Comparison of ENCODE assay signal across 13 mouse cellular contexts in genomic region chr1:162035800-162036460, GRCm38 (mm10). TPM values are rescaled to one million over a fixed set of nuclear protein-coding genes. Genes with fewer than 3 reads are reported as not detected.
DNase-seq lines count a peak whose midpoint lies in the region; ATAC-seq and TF ChIP-seq lines count a peak whose summit lies in the region.
"Had no signal": no experiment of that assay in that cellular context is flagged by ENCODE, and none has a peak within 500 bp of the region (broad histone marks: within the 10 kb centered on the region; RNA-seq: fewer than 3 reads in every experiment).

No protein-coding gene starts in this region.

- no peak for TF ChIP-seq CTCF in gastrocnemius, adult 2 months (IDR thresholded peaks at IDR 0.05)

- DNase-seq in gastrocnemius, adult 2 months = no peak
- DNase-seq in gastrocnemius, postnatal 36 days = no peak
- no peak for DNase-seq in kidney, postnatal 14 days
- DNase-seq in limb, embryonic 11.5 days (ENCODE audit: low spot score) = peak; percentile 59
- DNase-seq in embryo, embryonic 10 days (ENCODE audit: low spot score) = no peak
- DNase-seq: heart, postnatal 10 days had no signal

- no peaks in the 10 kb centered on the region for H3K27me3 ChIP-seq in kidney, embryonic 16.5 days (ENCODE audit: insufficient read depth, low read length)
- no peaks in the 10 kb centered on the region for H3K27me3 ChIP-seq in embryonic facial prominence, embryonic 13.5 days
- no peaks in the 10 kb centered on the region for H3K27me3 ChIP-seq in limb, embryonic 11.5 days (ENCODE audit: control insufficient read depth, insufficient read depth, low read length)
- H3K27me3 ChIP-seq: megakaryocyte, embryonic 14.5 days had no signal

- intact Hi-C loops in gastrocnemius, adult 2 months (cut with DNase I) = no loop called here
- intact Hi-C loops in gastrocnemius, postnatal 36 days (cut with DNase I) = no loop called here

- no peak overlapping the region for H3K4me2 ChIP-seq in kidney, embryonic 16.5 days (replicated peaks; ENCODE audit: low read depth, low read length)
- no peak overlapping the region for H3K4me2 ChIP-seq in embryonic facial prominence, embryonic 13.5 days
- no peak overlapping the region for H3K4me2 ChIP-seq in limb, embryonic 11.5 days (ENCODE audit: low read depth, severe bottlenecking)

- no peak overlapping the region for H3K9ac ChIP-seq in kidney, embryonic 16.5 days (replicated peaks; ENCODE audit: low read length)
- H3K9ac ChIP-seq in embryonic facial prominence, embryonic 13.5 days = no peak overlapping the region
- peak overlapping the region; percentile 23; the same call in 1 of the 2 replicates for H3K9ac ChIP-seq in limb, embryonic 11.5 days (ENCODE audit: low read length)

- H3K9me3 ChIP-seq in kidney, embryonic 16.5 days (ENCODE audit: low read length) = no peaks in the 10 kb centered on the region
- H3K9me3 ChIP-seq in embryonic facial prominence, embryonic 13.5 days = no peaks in the 10 kb centered on the region
- no peaks in the 10 kb centered on the region; the same call in 1 of the 2 replicates for H3K9me3 ChIP-seq in limb, embryonic 11.5 days (ENCODE audit: control insufficient read depth, low read length)

- no peak for ATAC-seq in kidney, embryonic 16.5 days (ENCODE audit: low FRiP score, low TSS enrichment)
- no peak for ATAC-seq in embryonic facial prominence, embryonic 13.5 days (ENCODE audit: insufficient number of reproducible peaks, insufficient read depth, low FRiP score, low TSS enrichment, low read depth)
- peak; percentile 60 for ATAC-seq in limb, embryonic 11.5 days (ENCODE audit: insufficient number of reproducible peaks, low FRiP score, low TSS enrichment, low read depth)
- no peak for ATAC-seq in granulocyte monocyte progenitor cell, adult 5-6 weeks (replicated peaks; ENCODE audit: poor library complexity, severe bottlenecking)

- H3K4me1 ChIP-seq in kidney, embryonic 16.5 days (ENCODE audit: insufficient read depth, low read length) = peaks cover 30% of the 10 kb centered on the region
- H3K4me1 ChIP-seq in embryonic facial prominence, embryonic 13.5 days = peaks cover 47% of the 10 kb centered on the region
- H3K4me1 ChIP-seq in limb, embryonic 11.5 days (ENCODE audit: control insufficient read depth, insufficient read depth, low read length) = peaks cover 36% of the 10 kb centered on the region

- H3K4me3 ChIP-seq in gastrocnemius, adult 2 months = no peak overlapping the region
- H3K4me3 ChIP-seq in kidney, embryonic 16.5 days (ENCODE audit: low read length) = no peak overlapping the region
- H3K4me3 ChIP-seq in embryonic facial prominence, embryonic 13.5 days = no peak overlapping the region
- H3K4me3 ChIP-seq in limb, embryonic 11.5 days (ENCODE audit: low read depth, low read length) = no peak overlapping the region
- H3K4me3 ChIP-seq: megakaryocyte, embryonic 14.5 days; myocyte had no signal

- no peaks in the 10 kb centered on the region for H3K36me3 ChIP-seq in kidney, embryonic 16.5 days (ENCODE audit: insufficient read depth, low read length)
- H3K36me3 ChIP-seq in embryonic facial prominence, embryonic 13.5 days = peaks cover 7% of the 10 kb centered on the region; the same call in 1 of the 2 replicates
- no peaks in the 10 kb centered on the region for H3K36me3 ChIP-seq in limb, embryonic 11.5 days (ENCODE audit: control insufficient read depth, insufficient read depth, low read length)

- H3K27ac ChIP-seq in gastrocnemius, adult 2 months = peak overlapping the region; percentile 6; the same call in 1 of the 2 replicates
- peak overlapping the region; percentile 89 for H3K27ac ChIP-seq in kidney, embryonic 16.5 days (ENCODE audit: low read length)
- peak overlapping the region; percentile 92 for H3K27ac ChIP-seq in embryonic facial prominence, embryonic 13.5 days
- peak overlapping the region; percentile 97 for H3K27ac ChIP-seq in limb, embryonic 11.5 days (replicated peaks; ENCODE audit: low read depth, low read length)

- WGBS in kidney, embryonic 16.5 days = 66% methylated on average over 6 of the region's 6 CpGs
- WGBS in embryonic facial prominence, embryonic 13.5 days = 70% methylated on average over 6 of the region's 6 CpGs
- 46% methylated on average over 6 of the region's 6 CpGs for WGBS in limb, embryonic 11.5 days

RNA-seq across cellular contexts. Expression of gene 4930558K02Rik, which starts 56.5 kb away (rescaled TPM):
- not detected for total RNA-seq in gastrocnemius, adult 2 months (2021)
- not detected for total RNA-seq in gastrocnemius, postnatal 36 days (2021)
- polyA plus RNA-seq in kidney, embryonic 16.5 days (2015; fragmentation: Nextera tagmentation; extraction: Ambion mirVana) = not detected in 2 replicates
- polyA plus RNA-seq in embryonic facial prominence, embryonic 13.5 days (2015; fragmentation: Nextera tagmentation; extraction: Ambion mirVana) = not detected in 2 replicates
- not detected in 2 replicates for polyA plus RNA-seq in limb, embryonic 11.5 days (2014; fragmentation: Nextera tagmentation; extraction: Ambion mirVana)
- not detected in 2 replicates for total RNA-seq in granulocyte monocyte progenitor cell, adult 5-6 weeks (2014; fragmentation: Nextera tagmentation)
- total RNA-seq in granulocyte monocyte progenitor cell, adult 5-6 weeks (2017) = not detected in 2 replicates
- total RNA-seq: heart, postnatal 10 days; layer of hippocampus, adult 8-10 months; liver, adult 2 months had no signal
- polyA plus RNA-seq: liver, adult 2 months; myocyte had no signal

Comparison
In these comparisons a context has a peak if more than half of its experiments do, and no peak if none do; other contexts are left out.
1. H3K27ac ChIP-seq: peak in every context shown above with its lines; median percentile 97 in limb, embryonic 11.5 days; 92 in embryonic facial prominence, embryonic 13.5 days; 89 in kidney, embryonic 16.5 days; 6 in gastrocnemius, adult 2 months.